Mouse (Mus musculus) c-Kit-positive CD71-positive TER-119-positive erythroid progenitor cells, embryonic 14.5 days (primary cell): ENCODE data around the gene Slx4ip.

Source experiments
- DNase-seq: peaks from one replicate; pipeline ENCODE4 v3.0.0-alpha.2; 2013; ENCODE audit warnings: low spot score

The Slx4ip gene

DNA sequence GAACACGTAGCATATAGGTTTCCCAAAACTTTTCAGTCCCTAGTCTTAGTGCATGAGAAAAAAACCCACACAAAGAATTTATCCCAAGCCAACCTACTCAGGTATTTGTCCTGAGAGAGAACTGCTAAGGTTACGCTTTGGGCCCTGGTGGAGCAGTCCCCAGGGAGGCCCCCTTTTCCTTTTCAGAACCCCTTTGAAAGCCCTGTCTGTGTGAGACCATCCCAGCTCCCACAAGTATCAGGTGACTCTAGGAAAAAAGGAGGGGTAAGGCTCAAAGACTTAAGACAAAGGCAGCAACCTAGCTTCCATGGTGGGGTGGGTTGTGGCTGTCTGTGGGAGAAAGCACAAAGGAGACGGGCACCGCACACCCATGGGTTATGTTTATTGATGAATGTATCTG, 216.2 kb downstream of the Slx4ip start:
- no peak for DNase-seq

DNA sequence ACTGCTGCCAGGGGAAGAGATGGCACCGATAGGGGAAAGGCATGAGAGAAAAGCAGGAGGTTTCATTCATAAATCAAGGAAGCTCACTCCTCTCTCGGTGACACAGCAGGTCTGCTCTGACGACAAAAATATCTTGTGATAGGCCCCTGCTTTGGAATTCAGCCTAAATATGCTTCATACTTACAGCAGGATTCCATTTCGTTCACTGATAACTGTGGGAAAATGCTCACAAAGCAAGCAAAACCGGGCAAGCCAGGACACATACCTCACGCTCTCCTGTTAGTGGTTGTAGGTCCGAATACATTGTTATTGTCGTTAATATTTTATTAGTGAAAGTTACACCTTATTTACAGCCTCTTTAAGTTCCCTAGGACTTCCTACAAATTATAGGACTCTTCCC, 216.9 kb downstream of the Slx4ip start:
- no peak for DNase-seq

GRCm38 (mm10) chr2:137109321-137110213, 218.5 kb downstream of the Slx4ip start:
- DNase-seq, result no peak

DNA sequence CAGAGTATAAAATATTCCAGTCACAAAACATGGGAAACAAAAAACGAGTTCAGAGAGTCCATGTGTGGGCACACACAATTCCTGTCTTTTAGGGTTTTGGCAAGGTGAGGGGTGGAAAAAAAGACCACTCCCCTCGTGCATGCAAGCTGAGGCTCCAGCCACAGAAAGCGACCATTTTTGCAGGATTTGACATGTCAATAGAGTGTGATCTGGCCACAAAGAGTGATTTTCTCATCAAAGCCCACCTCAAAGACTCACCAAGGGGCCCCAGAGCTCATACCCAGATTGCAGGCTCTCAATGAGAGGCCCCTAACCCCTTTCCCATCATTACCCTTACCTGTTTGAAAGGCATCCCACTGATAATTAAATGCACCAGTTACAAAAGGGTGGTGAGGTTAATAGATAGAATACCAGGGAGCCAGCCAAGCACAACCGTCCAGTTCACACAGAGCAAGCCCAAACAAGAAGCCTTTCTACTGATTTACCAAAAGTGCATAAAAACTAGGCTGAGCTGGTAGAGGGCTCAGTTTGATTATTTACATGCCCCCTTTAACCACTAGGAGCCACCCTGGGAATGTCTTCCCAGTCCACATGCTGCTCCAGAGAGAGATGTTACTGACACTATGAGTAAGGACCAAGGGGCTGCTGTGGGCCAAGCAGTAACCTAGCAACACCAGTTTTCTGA, 219.3 kb downstream of the Slx4ip start:
- no peak for DNase-seq

DNA sequence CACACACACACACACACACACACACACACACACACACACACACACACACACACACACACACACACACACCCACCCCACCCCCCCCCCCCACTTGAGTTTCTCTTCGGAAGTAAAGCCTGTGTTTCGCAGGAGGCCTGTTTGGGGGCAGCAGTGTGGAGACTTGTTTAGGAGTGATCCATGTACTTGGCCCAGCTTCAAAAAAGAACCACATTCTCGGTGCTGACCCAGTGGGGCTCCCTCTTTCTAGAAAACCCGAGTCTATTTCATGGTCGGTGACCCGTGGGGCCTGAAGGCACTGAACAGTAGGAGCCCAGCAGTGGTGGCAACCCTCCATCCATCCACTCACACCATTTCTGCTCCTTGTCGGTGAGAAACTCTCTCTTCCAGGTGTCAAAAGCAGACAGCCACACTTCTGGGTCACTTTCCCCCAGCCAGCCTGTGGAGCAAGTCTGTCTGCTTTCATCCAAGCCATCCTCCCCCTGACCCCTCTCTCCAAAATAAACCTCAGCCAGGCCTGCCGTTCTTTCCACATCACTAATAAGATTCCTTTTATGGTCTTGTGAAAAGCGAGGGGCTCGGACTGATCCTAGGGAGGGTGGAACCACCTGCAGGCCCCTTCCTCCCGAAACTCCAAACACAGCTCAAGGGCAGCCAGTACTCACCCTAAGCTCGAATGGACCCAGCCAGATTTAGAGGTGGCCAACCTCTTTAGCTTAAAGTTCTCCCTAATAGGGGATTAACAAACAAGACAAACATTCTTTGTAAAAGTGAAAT, 222.5 kb downstream of the Slx4ip start:
- no peak for DNase-seq

GRCm38 (mm10) chr2:137114248-137115096, 223.5 kb downstream of the Slx4ip start:
- no peak for DNase-seq

GRCm38 (mm10) chr2:137115241-137116024, 224.4 kb downstream of the Slx4ip start:
- DNase-seq, result no peak

GRCm38 (mm10) chr2:137116025-137116674, 225.1 kb downstream of the Slx4ip start, which contains the start of gene Jag1:
Gene Jag1 (minus strand): TSS chr2:137116644.
- DNase-seq, result no peak

DNA sequence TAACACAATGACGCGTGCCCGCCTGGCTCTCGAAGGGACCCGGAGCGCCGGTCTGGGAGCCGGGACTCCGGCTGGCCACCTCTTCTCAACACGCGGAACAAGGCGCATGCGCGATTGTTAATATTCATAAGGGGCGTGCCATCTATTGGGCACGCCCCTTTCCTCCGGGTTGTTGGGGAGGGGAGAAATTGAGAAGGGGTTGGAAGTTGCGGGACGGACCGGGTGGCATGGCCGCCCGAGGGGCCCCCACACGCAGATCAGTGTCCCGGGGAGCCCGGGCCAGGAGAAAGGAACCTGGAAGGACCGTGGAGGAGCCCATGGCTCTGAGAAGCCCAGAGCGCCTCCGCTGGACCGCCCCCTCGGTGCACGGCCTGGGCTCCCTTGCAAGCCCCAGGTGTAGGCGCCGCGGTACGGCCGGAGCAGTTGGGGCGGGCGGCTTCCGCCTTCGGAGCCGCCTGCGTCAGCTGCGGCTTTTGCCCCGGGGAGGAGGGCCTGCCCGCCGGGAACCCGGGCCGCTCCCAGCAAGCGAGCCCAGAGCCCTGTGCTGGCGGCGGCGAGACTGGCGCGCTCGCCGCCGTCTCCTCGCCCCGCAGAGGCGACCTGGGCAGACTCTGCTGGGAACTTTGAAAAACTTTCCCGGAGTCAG, 225.8 kb downstream of the Slx4ip start:
- DNase-seq, result peak; percentile 62

GRCm38 (mm10) chr2:137117321-137117690, 226.3 kb downstream of the Slx4ip start:
- DNase-seq, result peak; percentile 16
